Mouse (Mus musculus): ENCODE measurements around the gene Esr1. TPM values are rescaled to one million over a fixed set of nuclear protein-coding genes. Genes with fewer than 3 reads are reported as not detected.
"Not testable (repeated sequence)": the region's sequence is repeated elsewhere in the genome, so short reads cannot be mapped to it uniquely, and the experiment has no call there.

Esr1 gene
- polyA plus RNA-seq, 1 experiment from 2014 or later = 1.2 TPM

GRCm38 (mm10) chr10:4602466-4602865, 8.9 kb upstream of the Esr1 start:
- no peak overlapping the region for H3K4me3 ChIP-seq (ENCODE audit: inconsistent target)
- WGBS (ENCODE audit: missing documents) = 95% methylated on average over 4 of the region's 4 CpGs
- H3K27ac ChIP-seq = no peak overlapping the region
- no peaks in the 10 kb centered on the region for H3K36me3 ChIP-seq (ENCODE audit: inconsistent target)
- H3K79me2 ChIP-seq (ENCODE audit: inconsistent target) = no peaks in the 10 kb centered on the region

GRCm38 (mm10) chr10:4604527-4605209, 6.7 kb upstream of the Esr1 start:
- Histone ChIP-seq H3K36me3 (ENCODE audit: inconsistent target) (no peaks in the 10 kb centered on the region), H3K27ac (no peak overlapping the region), H3K4me3 (ENCODE audit: inconsistent target) (no peak overlapping the region), H3K79me2 (ENCODE audit: inconsistent target) (no peaks in the 10 kb centered on the region)
- 58% methylated on average over 4 of the region's 4 CpGs for WGBS (ENCODE audit: missing documents)

DNA sequence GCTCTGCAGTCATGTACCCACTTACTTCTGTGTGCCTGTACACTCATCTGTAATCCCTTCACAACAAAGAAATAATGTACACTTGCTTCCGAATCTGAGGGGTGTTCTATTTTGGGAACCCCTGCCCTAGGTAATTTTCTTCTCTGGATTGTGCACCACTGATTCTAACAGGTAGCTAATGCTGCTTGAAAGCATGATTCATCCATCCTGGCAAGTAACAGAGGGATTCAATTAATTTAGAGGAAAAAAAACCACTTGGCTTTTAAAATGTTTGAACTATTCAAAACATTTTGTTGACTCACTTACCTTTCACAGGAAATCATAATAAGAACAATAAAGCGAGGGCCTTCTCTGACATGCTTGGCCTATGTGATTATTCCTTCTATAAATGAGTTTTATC, 1.2 kb upstream of the Esr1 start:
- H3K4me3 ChIP-seq (ENCODE audit: inconsistent target) = no peak overlapping the region
- H3K79me2 ChIP-seq (ENCODE audit: inconsistent target) = no peaks in the 10 kb centered on the region
- H3K36me3 ChIP-seq (ENCODE audit: inconsistent target) = no peaks in the 10 kb centered on the region
- no peak overlapping the region for H3K27ac ChIP-seq
- WGBS (ENCODE audit: missing documents) = 100% methylated on average over 2 of the region's 2 CpGs

- WGBS (ENCODE audit: missing documents) = under 1% methylated on average over 22 of the region's 22 CpGs
- no peaks in the 10 kb centered on the region for H3K36me3 ChIP-seq (ENCODE audit: inconsistent target)
- peak overlapping the region; percentile 78 for H3K27ac ChIP-seq
Measured at GRCm38 (mm10) chr10:4612313-4613036, 1.1 kb downstream of the Esr1 start.

DNA sequence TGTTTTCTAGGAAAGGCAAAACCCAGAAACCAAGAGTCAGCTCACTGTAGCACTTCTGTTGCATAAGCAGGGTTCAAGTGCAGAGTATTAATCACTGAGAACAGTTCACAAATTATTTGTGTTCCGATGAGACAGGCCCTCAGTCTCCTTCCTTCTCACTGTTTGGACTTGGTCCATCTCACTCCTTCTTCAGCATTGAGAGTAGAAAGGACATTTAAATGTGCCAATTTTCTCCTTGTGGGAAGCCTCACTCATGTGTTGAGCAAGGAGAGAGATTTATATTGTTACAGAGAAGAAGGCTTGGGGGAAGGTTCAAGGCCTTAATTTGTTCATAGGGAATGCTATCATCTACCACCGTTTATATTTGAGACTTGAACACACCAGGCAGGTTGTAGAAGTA, 6.6 kb downstream of the Esr1 start:
- no peak overlapping the region for H3K27ac ChIP-seq
- no peak overlapping the region for H3K4me3 ChIP-seq (ENCODE audit: inconsistent target)
- 26% methylated on average over 2 of the region's 2 CpGs for WGBS (ENCODE audit: missing documents)
- H3K36me3 ChIP-seq (ENCODE audit: inconsistent target) = no peaks in the 10 kb centered on the region
- H3K79me2 ChIP-seq (ENCODE audit: inconsistent target) = no peaks in the 10 kb centered on the region

More at GRCm38 (mm10) chr10:4612313-4613036, 1.1 kb downstream of the Esr1 start:
- peak overlapping the region; percentile 65 for H3K4me3 ChIP-seq (ENCODE audit: inconsistent target)
- no peaks in the 10 kb centered on the region for H3K79me2 ChIP-seq (ENCODE audit: inconsistent target)

GRCm38 (mm10) chr10:4618686-4619085, 7.3 kb downstream of the Esr1 start:
- Histone ChIP-seq H3K4me3 (ENCODE audit: inconsistent target) (no peak overlapping the region), H3K27ac (no peak overlapping the region), H3K36me3 (ENCODE audit: inconsistent target) (no peaks in the 10 kb centered on the region), H3K79me2 (ENCODE audit: inconsistent target) (no peaks in the 10 kb centered on the region)
- WGBS (ENCODE audit: missing documents) = 71% methylated on average over 5 of the region's 5 CpGs

DNA sequence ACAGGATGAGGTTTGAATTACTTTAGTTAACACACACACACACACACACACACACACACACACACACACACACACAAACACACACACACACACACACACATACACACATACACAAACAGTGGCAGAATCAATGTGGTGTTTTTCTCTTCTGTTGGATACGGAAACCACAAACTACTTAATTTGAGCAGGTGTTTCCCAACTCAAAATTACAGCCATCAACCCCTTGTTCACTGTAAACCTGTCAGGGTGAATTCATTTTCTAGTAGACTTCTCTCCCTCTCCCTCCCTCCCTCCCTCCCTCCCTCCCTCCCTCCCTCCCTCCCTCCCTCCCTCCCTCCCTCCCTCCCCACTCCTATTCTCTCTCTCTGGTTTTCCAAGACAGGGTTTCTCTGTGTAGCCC, 8.0 kb downstream of the Esr1 start:
- not testable (repeated sequence) for H3K4me3 ChIP-seq (ENCODE audit: inconsistent target); H3K36me3 ChIP-seq (ENCODE audit: inconsistent target); H3K27ac ChIP-seq; H3K79me2 ChIP-seq (ENCODE audit: inconsistent target)
- 67% methylated on average over 1 of the region's 1 CpGs for WGBS (ENCODE audit: missing documents)

GRCm38 (mm10) chr10:4620596-4621504, 9.5 kb downstream of the Esr1 start:
- Histone ChIP-seq H3K79me2 (ENCODE audit: inconsistent target) (no peaks in the 10 kb centered on the region), H3K36me3 (ENCODE audit: inconsistent target) (no peaks in the 10 kb centered on the region), H3K4me3 (ENCODE audit: inconsistent target) (no peak overlapping the region), H3K27ac (peak overlapping the region; percentile 75)
- WGBS (ENCODE audit: missing documents) = 23% methylated on average over 24 of the region's 24 CpGs

- H3K4me3 ChIP-seq (ENCODE audit: inconsistent target) = no peak overlapping the region
- 16% methylated on average over 5 of the region's 5 CpGs for WGBS (ENCODE audit: missing documents)
- no peaks in the 10 kb centered on the region for H3K36me3 ChIP-seq (ENCODE audit: inconsistent target)
- no peaks in the 10 kb centered on the region for H3K79me2 ChIP-seq (ENCODE audit: inconsistent target)
- H3K27ac ChIP-seq = peak overlapping the region; percentile 75
Measured at GRCm38 (mm10) chr10:4621505-4621815, 10.1 kb downstream of the Esr1 start.

GRCm38 (mm10) chr10:4623319-4623718, 11.9 kb downstream of the Esr1 start:
- Histone ChIP-seq H3K27ac (no peak overlapping the region), H3K79me2 (ENCODE audit: inconsistent target) (no peaks in the 10 kb centered on the region), H3K36me3 (ENCODE audit: inconsistent target) (no peaks in the 10 kb centered on the region), H3K4me3 (ENCODE audit: inconsistent target) (no peak overlapping the region)

- Histone ChIP-seq H3K36me3 (ENCODE audit: inconsistent target) (no peaks in the 10 kb centered on the region), H3K27ac (no peak overlapping the region), H3K79me2 (ENCODE audit: inconsistent target) (no peaks in the 10 kb centered on the region), H3K4me3 (ENCODE audit: inconsistent target) (no peak overlapping the region)
- WGBS (ENCODE audit: missing documents) = 92% methylated on average over 4 of the region's 4 CpGs
Measured at GRCm38 (mm10) chr10:4624581-4624980, 13.2 kb downstream of the Esr1 start.

GRCm38 (mm10) chr10:4625300-4625699, 13.9 kb downstream of the Esr1 start:
- Histone ChIP-seq H3K36me3 (ENCODE audit: inconsistent target) (no peaks in the 10 kb centered on the region), H3K79me2 (ENCODE audit: inconsistent target) (no peaks in the 10 kb centered on the region), H3K27ac (no peak overlapping the region), H3K4me3 (ENCODE audit: inconsistent target) (no peak overlapping the region)
- WGBS (ENCODE audit: missing documents) = 90% methylated on average over 6 of the region's 6 CpGs

GRCm38 (mm10) chr10:4626432-4626831, 15.0 kb downstream of the Esr1 start:
- no peak overlapping the region for H3K4me3 ChIP-seq (ENCODE audit: inconsistent target)
- no peaks in the 10 kb centered on the region for H3K36me3 ChIP-seq (ENCODE audit: inconsistent target)
- H3K27ac ChIP-seq = no peak overlapping the region
- WGBS (ENCODE audit: missing documents) = 93% methylated on average over 7 of the region's 7 CpGs
- no peaks in the 10 kb centered on the region for H3K79me2 ChIP-seq (ENCODE audit: inconsistent target)

DNA sequence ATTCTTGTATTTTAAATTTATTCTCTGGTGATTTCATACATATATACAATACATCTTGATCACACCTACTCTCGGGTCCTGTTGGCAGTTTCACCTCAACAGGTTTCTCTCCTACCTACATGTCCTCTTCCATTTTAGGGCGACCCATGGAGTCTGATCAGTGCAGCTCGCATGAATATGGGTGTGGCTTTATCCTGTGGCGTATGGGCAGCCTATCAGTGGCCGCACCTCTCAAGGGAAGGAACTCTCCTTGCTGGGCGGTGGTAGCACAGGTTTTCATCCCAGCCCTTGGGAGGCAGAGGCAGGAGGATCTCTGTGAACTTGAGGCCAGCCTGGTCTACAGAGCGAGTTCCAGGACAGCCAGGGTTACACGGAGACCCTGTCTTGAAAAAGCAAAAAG, 15.6 kb downstream of the Esr1 start:
- Histone ChIP-seq H3K4me3 (ENCODE audit: inconsistent target) (no peak overlapping the region), H3K36me3 (ENCODE audit: inconsistent target) (no peaks in the 10 kb centered on the region), H3K27ac (no peak overlapping the region), H3K79me2 (ENCODE audit: inconsistent target) (no peaks in the 10 kb centered on the region)
- 94% methylated on average over 8 of the region's 8 CpGs for WGBS (ENCODE audit: missing documents)

DNA sequence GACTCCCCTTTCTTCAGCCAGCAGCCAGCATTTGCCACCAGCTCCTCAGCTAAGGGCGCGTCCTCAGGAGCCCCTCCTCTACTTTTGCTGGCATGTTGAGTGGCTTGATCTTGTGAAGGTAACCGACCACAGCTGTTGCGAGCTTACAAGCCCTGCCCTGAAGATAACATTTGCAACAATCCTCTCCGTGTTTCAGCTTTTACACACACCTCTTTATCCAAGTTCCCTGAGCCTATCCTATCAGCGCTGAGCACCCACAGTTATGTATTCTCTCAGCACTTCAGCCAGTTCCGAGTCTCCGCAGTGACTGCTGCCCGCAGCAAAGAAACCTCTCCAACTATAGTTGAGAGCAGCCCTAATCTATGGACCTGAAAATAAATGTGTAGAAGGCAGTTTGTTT, 16.0 kb downstream of the Esr1 start:
- H3K79me2 ChIP-seq (ENCODE audit: inconsistent target) = no peaks in the 10 kb centered on the region
- WGBS (ENCODE audit: missing documents) = 92% methylated on average over 9 of the region's 9 CpGs
- no peak overlapping the region for H3K27ac ChIP-seq
- H3K36me3 ChIP-seq (ENCODE audit: inconsistent target) = no peaks in the 10 kb centered on the region
- no peak overlapping the region for H3K4me3 ChIP-seq (ENCODE audit: inconsistent target)
